Mouse (Mus musculus) heart, embryonic 16.5 days (tissue): ENCODE results near the gene Clic4. TPM values are rescaled to one million over a fixed set of nuclear protein-coding genes. Genes with fewer than 3 reads are reported as not detected.

Source experiments
- ATAC-seq: fragments of 200-750 bp; cut with Nextera tagmentation; replicated peaks from 2 replicates; pipeline ENCODE4 v1.8.0; 2017; ENCODE audit warnings: moderate number of reproducible peaks; ENCODE audit not compliant: insufficient read depth, low FRiP score; ENCODE audit errors: extremely low read depth
- H3K27ac ChIP-seq: fragments of 300-500 bp; sonication (generic); 2 replicates; pipeline ENCODE4 v1.5.1; 2014; ENCODE audit warnings: mild to moderate bottlenecking, low read length, control low read depth, moderate library complexity
- H3K27me3 ChIP-seq: fragments of 300-500 bp; sonication (generic); 2 replicates; pipeline ENCODE4 v1.6.1; 2014; ENCODE audit warnings: low read length, mixed read lengths; ENCODE audit not compliant: control insufficient read depth, insufficient read depth
- H3K36me3 ChIP-seq: fragments of 300-500 bp; sonication (generic); 2 replicates; pipeline ENCODE4 v1.6.1; 2014; ENCODE audit not compliant: control insufficient read depth, insufficient read depth
- H3K4me1 ChIP-seq: fragments of 300-500 bp; sonication (generic); 2 replicates; pipeline ENCODE4 v1.6.1; 2014; ENCODE audit warnings: low read length, mixed read lengths; ENCODE audit not compliant: control insufficient read depth, insufficient read depth
- H3K4me2 ChIP-seq: fragments of 300-500 bp; sonication (generic); 2 replicates; pipeline ENCODE4 v1.6.1; 2014; ENCODE audit warnings: low read depth, mild to moderate bottlenecking, control low read depth, low read length
- H3K4me3 ChIP-seq: fragments of 300-500 bp; sonication (generic); 2 replicates; pipeline ENCODE4 v1.5.1; 2014; ENCODE audit warnings: mild to moderate bottlenecking, control low read depth, low read length
- H3K9ac ChIP-seq: fragments of 300-500 bp; sonication (generic); 2 replicates; pipeline ENCODE4 v1.6.1; 2014; ENCODE audit warnings: low read length, control low read depth
- H3K9me3 ChIP-seq: fragments of 300-500 bp; sonication (generic); replicated peaks from 2 replicates; pipeline ENCODE4 v1.6.1; 2016; ENCODE audit warnings: low read length; ENCODE audit not compliant: control insufficient read depth
- WGBS: fragments of 180-500 bp; shearing (Covaris S2); extraction: QIAGEN DNeasy Blood & Tissue Kit; methylation state at CpG from one replicate; pipeline ENCODE4 v1.1.7; 2014; 5-methylcytosine and 5-hydroxymethylcytosine counted together
- polyA plus RNA-seq: library from polyadenylated mRNA; unstranded; fragments of >200 nt; fragmentation: Nextera tagmentation; extraction: Ambion mirVana; gene quantifications from 2 replicates; pipeline ENCODE4 v1.2.1, GENCODE M21; 2015

Gene Clic4
- polyA plus RNA-seq, 1 experiment from 2014 or later, result 289 TPM

- H3K4me3 ChIP-seq, result no peak overlapping the region
- WGBS, result 58% methylated on average over 5 of the region's 5 CpGs
- H3K27me3 ChIP-seq, result peaks cover 19% of the 10 kb centered on the region
- no peaks in the 10 kb centered on the region for H3K36me3 ChIP-seq
- peaks cover 17% of the 10 kb centered on the region for H3K4me1 ChIP-seq
- H3K27ac ChIP-seq, result no peak overlapping the region
- ATAC-seq, result no peak
- no peak overlapping the region for H3K9ac ChIP-seq
- H3K9me3 ChIP-seq, result 0 out of 2 replicates have a peak, but pooled peaks cover 2% of the 10 kb centered on the region
- no peak overlapping the region for H3K4me2 ChIP-seq
Measured at GRCm38 (mm10) chr4:135204666-135205065, 67.9 kb downstream of the Clic4 start.

GRCm38 (mm10) chr4:135203806-135204560, 68.6 kb downstream of the Clic4 start:
- H3K4me3 ChIP-seq, result peak overlapping the region; percentile 41
- H3K4me1 ChIP-seq, result peaks cover 17% of the 10 kb centered on the region
- H3K9ac ChIP-seq, result peak overlapping the region; percentile 39
- no peak for ATAC-seq
- WGBS, result 27% methylated on average over 17 of the region's 17 CpGs
- 0 out of 2 replicates have a peak, but pooled peaks cover 2% of the 10 kb centered on the region for H3K9me3 ChIP-seq
- H3K27me3 ChIP-seq, result peaks cover 19% of the 10 kb centered on the region
- peak overlapping the region; percentile 27; the same call in 1 of the 2 replicates for H3K27ac ChIP-seq
- H3K36me3 ChIP-seq, result no peaks in the 10 kb centered on the region
- peak overlapping the region; percentile 65 for H3K4me2 ChIP-seq

- H3K9me3 ChIP-seq, result 0 out of 2 replicates have a peak, but pooled peaks cover 2% of the 10 kb centered on the region
- peak overlapping the region; percentile 39 for H3K9ac ChIP-seq
- peaks cover 19% of the 10 kb centered on the region for H3K27me3 ChIP-seq
- H3K36me3 ChIP-seq, result no peaks in the 10 kb centered on the region
- H3K27ac ChIP-seq, result peak overlapping the region; percentile 27; the same call in 1 of the 2 replicates
- peak overlapping the region; percentile 41 for H3K4me3 ChIP-seq
- ATAC-seq, result no peak
- peak overlapping the region; percentile 65 for H3K4me2 ChIP-seq
- 5% methylated on average over 14 of the region's 14 CpGs for WGBS
- peaks cover 17% of the 10 kb centered on the region for H3K4me1 ChIP-seq
Measured at GRCm38 (mm10) chr4:135203279-135203678, 69.3 kb downstream of the Clic4 start.

GRCm38 (mm10) chr4:135201771-135202170, 70.8 kb downstream of the Clic4 start:
- no peak overlapping the region for H3K9ac ChIP-seq
- H3K4me3 ChIP-seq, result no peak overlapping the region
- H3K27me3 ChIP-seq, result peaks cover 19% of the 10 kb centered on the region
- no peak overlapping the region for H3K27ac ChIP-seq
- ATAC-seq, result no peak
- no peak overlapping the region for H3K4me2 ChIP-seq
- 74% methylated on average over 16 of the region's 16 CpGs for WGBS
- 0 out of 2 replicates have a peak, but pooled peaks cover 2% of the 10 kb centered on the region for H3K9me3 ChIP-seq
- H3K4me1 ChIP-seq, result peaks cover 16% of the 10 kb centered on the region
- H3K36me3 ChIP-seq, result no peaks in the 10 kb centered on the region

- no peak for ATAC-seq
- no peak overlapping the region for H3K9ac ChIP-seq
- no peak overlapping the region for H3K4me2 ChIP-seq
- H3K9me3 ChIP-seq, result peaks cover 10% of the 10 kb centered on the region
- no peaks in the 10 kb centered on the region for H3K36me3 ChIP-seq
- no peaks in the 10 kb centered on the region; the same call in 1 of the 2 replicates for H3K27me3 ChIP-seq
- no peaks in the 10 kb centered on the region for H3K4me1 ChIP-seq
- H3K27ac ChIP-seq, result no peak overlapping the region
- WGBS, result 70% methylated on average over 8 of the region's 8 CpGs
- H3K4me3 ChIP-seq, result no peak overlapping the region
Measured at GRCm38 (mm10) chr4:135197857-135198256, 74.8 kb downstream of the Clic4 start.

- Histone ChIP-seq H3K4me3 (no peak overlapping the region), H3K27me3 (no peaks in the 10 kb centered on the region), H3K9ac (no peak overlapping the region), H3K9me3 (peaks cover 10% of the 10 kb centered on the region), H3K36me3 (no peaks in the 10 kb centered on the region), H3K4me2 (no peak overlapping the region), H3K27ac (no peak overlapping the region), H3K4me1 (no peaks in the 10 kb centered on the region)
- WGBS, result 64% methylated on average over 5 of the region's 5 CpGs
- ATAC-seq, result no peak
Measured at GRCm38 (mm10) chr4:135192841-135193240, 79.8 kb downstream of the Clic4 start.

- ATAC-seq, result no peak
- H3K4me1 ChIP-seq, result no peaks in the 10 kb centered on the region
- no peak overlapping the region for H3K9ac ChIP-seq
- no peaks in the 10 kb centered on the region for H3K27me3 ChIP-seq
- no peaks in the 10 kb centered on the region for H3K36me3 ChIP-seq
- H3K9me3 ChIP-seq, result peaks cover 10% of the 10 kb centered on the region
- H3K4me2 ChIP-seq, result no peak overlapping the region
- 70% methylated on average over 11 of the region's 11 CpGs for WGBS
- H3K27ac ChIP-seq, result no peak overlapping the region
- H3K4me3 ChIP-seq, result no peak overlapping the region
Measured at GRCm38 (mm10) chr4:135191604-135192003, 81.0 kb downstream of the Clic4 start.

- ATAC-seq, result no peak
- Histone ChIP-seq H3K9me3 (peaks cover 10% of the 10 kb centered on the region), H3K27me3 (no peaks in the 10 kb centered on the region), H3K4me2 (no peak overlapping the region), H3K4me1 (no peaks in the 10 kb centered on the region), H3K36me3 (no peaks in the 10 kb centered on the region), H3K27ac (no peak overlapping the region), H3K4me3 (no peak overlapping the region), H3K9ac (no peak overlapping the region)
- WGBS, result 73% methylated on average over 1 of the region's 1 CpGs
Measured at GRCm38 (mm10) chr4:135191185-135191584, 81.4 kb downstream of the Clic4 start.

- Histone ChIP-seq H3K4me3 (no peak overlapping the region), H3K9ac (no peak overlapping the region), H3K27ac (no peak overlapping the region), H3K4me2 (no peak overlapping the region), H3K4me1 (no peaks in the 10 kb centered on the region), H3K27me3 (no peaks in the 10 kb centered on the region), H3K36me3 (no peaks in the 10 kb centered on the region), H3K9me3 (peaks cover 6% of the 10 kb centered on the region)
- ATAC-seq, result no peak
- 86% methylated on average over 1 of the region's 1 CpGs for WGBS
Measured at GRCm38 (mm10) chr4:135190364-135190763, 82.2 kb downstream of the Clic4 start.
